Mouse (Mus musculus) cerebellum, adult 2 months (tissue): ENCODE data around the gene Ube4b. TPM values are rescaled to one million over a fixed set of nuclear protein-coding genes. Genes with fewer than 3 reads are reported as not detected.
"Not testable (repeated sequence)": the region's sequence is repeated elsewhere in the genome, so short reads cannot be mapped to it uniquely, and the experiment has no call there.

Experiments
- DNase-seq, 2 experiments: peaks; one replicate each; pipeline ENCODE4 v3.0.0; 2021
- H3K27ac ChIP-seq: fragments of 200-500 bp; 2 replicates; pipeline ENCODE4 v1.5.1; 2012; ENCODE audit warnings: low read length, control low read depth, inconsistent platforms; ENCODE audit not compliant: insufficient read depth
- H3K27me3 ChIP-seq: fragments of 200-500 bp; 2 replicates; pipeline ENCODE4 v1.6.1; 2012; ENCODE audit warnings: inconsistent platforms, mild to moderate bottlenecking, low read length, moderate library complexity; ENCODE audit not compliant: control insufficient read depth, insufficient read depth
- H3K4me1 ChIP-seq: fragments of 200-500 bp; 2 replicates; pipeline ENCODE4 v1.6.1; 2011; ENCODE audit warnings: low read length; ENCODE audit not compliant: control insufficient read depth, insufficient read depth
- H3K4me3 ChIP-seq: fragments of 200-500 bp; replicated peaks from 2 replicates; pipeline ENCODE3; 2011; ENCODE audit warnings: mild to moderate bottlenecking, low read depth, low read length, control low read depth; ENCODE audit not compliant: insufficient read depth
- CTCF ChIP-seq: fragments of 200-500 bp; IDR thresholded peaks from 2 replicates; pipeline ENCODE4 v1.5.1; 2011; ENCODE audit warnings: low read depth, mild to moderate bottlenecking, control low read depth, low read length, moderate library complexity, borderline replicate concordance; ENCODE audit not compliant: insufficient read depth
- POLR2A ChIP-seq: fragments of 200-500 bp; IDR thresholded peaks from 2 replicates; pipeline ENCODE4 v1.6.1; 2011; ENCODE audit warnings: low read length, control low read depth, borderline replicate concordance; ENCODE audit not compliant: insufficient read depth
- WGBS: fragments of 180-500 bp; shearing (Covaris S2); methylation state at CpG from one replicate; pipeline ENCODE4 v1.1.7; 2018; 5-methylcytosine and 5-hydroxymethylcytosine counted together
- polyA plus RNA-seq: library from polyadenylated mRNA; depleted of rRNA; stranded (reverse); fragments of >200 nt; gene quantifications from 2 replicates; pipeline ENCODE4 v1.2.3, GENCODE M21; 2012

The Ube4b gene
- polyA plus RNA-seq, 1 experiment = 132 TPM

DNA sequence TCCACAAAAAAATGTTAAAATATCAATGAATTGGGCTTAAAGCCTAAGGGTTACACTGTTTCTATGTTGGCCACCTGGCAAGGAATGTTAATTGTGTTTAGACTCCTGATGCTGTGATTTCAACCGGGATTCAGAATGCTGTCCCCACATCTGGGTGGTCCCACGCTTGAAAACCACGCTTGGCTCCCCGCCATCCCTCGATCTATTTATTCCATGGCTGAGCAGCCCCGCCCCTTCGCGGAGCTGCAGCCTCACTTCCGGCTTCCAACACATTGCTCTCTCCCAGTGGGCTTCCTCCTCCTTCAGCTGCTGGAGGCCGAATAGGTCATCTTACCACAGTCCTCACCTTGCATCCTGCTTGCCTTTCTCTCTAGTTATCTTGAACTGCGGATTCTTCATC, 19.3 kb upstream of the Ube4b start:
- 19% methylated on average over 11 of the region's 11 CpGs for WGBS
- Histone ChIP-seq H3K4me3 (no peak overlapping the region), H3K4me1 (peaks cover 4% of the 10 kb centered on the region), H3K27ac (peak overlapping the region; percentile 80), H3K27me3 (no peaks in the 10 kb centered on the region)
- TF ChIP-seq CTCF = no peak
- TF ChIP-seq POLR2A = no peak
- DNase-seq = peak; percentile 41 to 51

DNA sequence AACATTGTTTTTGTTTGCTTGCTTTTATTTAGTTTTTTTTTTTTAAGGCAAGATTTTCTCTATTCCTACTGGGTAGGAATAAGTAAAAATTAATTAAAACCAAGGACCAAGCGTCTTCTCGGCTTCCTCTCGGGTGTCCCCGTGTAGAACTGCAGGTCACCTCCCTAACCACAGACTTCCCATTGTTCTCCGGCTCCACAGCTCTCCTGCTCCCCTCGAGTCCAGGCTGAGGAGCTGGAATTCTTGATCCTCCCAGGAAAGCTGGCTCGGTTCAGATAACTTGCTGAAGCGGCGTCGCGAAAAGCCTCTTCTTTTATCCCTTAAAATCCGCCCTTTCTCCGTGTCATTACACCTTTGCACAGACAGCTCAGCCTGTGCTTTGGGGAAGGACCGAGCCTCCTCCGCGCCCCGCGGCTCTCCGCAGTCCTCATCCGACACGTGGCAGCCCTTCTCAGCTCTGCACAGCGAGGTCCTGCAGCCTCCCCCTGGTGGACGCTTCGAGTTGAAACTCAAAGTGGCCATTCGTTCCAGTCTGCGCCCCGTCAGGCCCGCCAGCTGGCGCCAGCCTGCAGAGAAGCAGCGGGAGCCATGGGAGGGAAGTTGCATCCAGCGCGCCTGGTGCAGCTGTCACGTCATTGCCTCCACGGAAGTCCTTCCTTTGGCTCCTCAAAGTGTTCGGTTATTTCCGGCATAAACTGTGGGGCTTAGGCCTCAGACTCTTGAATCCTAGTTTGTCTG, 18.6 kb upstream of the Ube4b start:
- WGBS = under 1% methylated on average over 36 of the region's 36 CpGs
- H3K4me3 ChIP-seq = peak overlapping the region; percentile 45
- TF ChIP-seq CTCF = peak; percentile 84
- peak; percentile 43; the same call in 1 of the 2 replicates for TF ChIP-seq POLR2A

DNA sequence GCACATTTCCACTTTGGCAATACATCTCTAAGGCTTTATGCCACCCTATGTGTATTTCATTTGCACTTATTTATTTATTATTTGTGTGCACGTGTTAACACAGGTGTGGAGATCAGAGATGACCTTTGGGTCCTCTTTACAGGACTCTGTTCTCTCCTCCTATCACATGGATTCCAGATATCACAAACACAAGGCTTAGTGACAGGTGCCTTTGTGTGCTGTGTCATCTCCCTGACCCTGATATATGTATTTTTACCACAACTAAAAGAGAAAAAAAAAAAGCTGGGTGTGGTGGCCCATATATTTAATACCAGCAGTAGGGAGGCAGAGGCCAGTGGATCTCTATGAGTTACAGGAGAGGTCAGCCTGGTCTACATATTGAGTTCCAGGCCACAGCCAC, 17.9 kb upstream of the Ube4b start:
- Histone ChIP-seq H3K27ac (no peak overlapping the region), H3K4me3 (no peak overlapping the region)
- 38% methylated on average over 1 of the region's 1 CpGs for WGBS

More for the DNA sequence above, 18.6 kb upstream of the Ube4b start:
- Histone ChIP-seq H3K27ac (peak overlapping the region; percentile 80), H3K27me3 (no peaks in the 10 kb centered on the region), H3K4me1 (peaks cover 4% of the 10 kb centered on the region)
- peak; percentile 91 to 93 for DNase-seq

DNA sequence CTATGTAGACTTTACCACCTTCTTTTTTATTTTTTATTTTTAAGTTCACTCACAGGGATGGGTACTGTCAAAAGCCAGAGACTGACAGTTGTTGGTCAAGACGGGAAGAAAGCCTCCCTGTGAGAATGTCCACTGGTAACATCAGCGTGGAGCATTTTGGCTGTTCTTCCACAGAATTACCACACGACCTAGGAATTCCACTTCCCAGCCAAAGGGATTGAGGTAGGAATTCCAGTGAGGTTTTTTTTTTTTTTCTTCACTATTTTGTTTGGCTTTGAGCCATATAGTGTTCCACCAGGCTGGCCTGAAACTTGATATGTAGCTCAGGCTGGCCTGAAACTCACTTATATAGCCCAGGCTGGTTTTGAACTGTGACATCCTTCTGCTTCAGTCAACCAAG, 15.9 kb upstream of the Ube4b start:
- no peaks in the 10 kb centered on the region for H3K27me3 ChIP-seq
- no peak for DNase-seq
- 59% methylated on average over 3 of the region's 3 CpGs for WGBS
- no peak for TF ChIP-seq CTCF
- TF ChIP-seq POLR2A = no peak
- H3K4me3 ChIP-seq = no peak overlapping the region
- peaks cover 4% of the 10 kb centered on the region for H3K4me1 ChIP-seq
- H3K27ac ChIP-seq = no peak overlapping the region

More for the DNA sequence above, 17.9 kb upstream of the Ube4b start:
- Histone ChIP-seq H3K4me1 (peaks cover 4% of the 10 kb centered on the region), H3K27me3 (no peaks in the 10 kb centered on the region)
- no peak for TF ChIP-seq POLR2A
- TF ChIP-seq CTCF = no peak
- DNase-seq = no peak

DNA sequence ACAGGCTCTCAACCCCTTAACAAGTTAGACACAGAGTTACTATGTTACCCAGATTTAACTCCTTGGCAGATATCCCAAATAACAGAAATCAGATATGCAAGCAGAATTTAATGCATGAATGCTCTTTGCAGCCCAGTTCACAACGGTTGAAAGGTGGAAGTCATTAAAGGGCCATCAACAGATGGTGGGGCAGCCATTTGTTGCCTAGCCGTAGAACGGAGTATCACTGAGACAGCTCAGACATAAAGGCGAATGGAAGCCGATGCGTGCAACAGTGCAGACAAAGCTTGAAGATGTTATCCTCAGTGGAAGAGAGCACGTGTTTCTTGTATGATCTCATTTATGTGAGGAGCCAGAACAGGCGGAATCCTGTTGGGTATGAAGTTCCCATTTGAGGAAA, 14.0 kb upstream of the Ube4b start:
- no peak overlapping the region for H3K27ac ChIP-seq
- no peak for DNase-seq
- no peaks in the 10 kb centered on the region for H3K27me3 ChIP-seq
- H3K4me3 ChIP-seq = no peak overlapping the region
- TF ChIP-seq CTCF (no peak), POLR2A (no peak)
- WGBS = 42% methylated on average over 8 of the region's 8 CpGs
- no peaks in the 10 kb centered on the region for H3K4me1 ChIP-seq

DNA sequence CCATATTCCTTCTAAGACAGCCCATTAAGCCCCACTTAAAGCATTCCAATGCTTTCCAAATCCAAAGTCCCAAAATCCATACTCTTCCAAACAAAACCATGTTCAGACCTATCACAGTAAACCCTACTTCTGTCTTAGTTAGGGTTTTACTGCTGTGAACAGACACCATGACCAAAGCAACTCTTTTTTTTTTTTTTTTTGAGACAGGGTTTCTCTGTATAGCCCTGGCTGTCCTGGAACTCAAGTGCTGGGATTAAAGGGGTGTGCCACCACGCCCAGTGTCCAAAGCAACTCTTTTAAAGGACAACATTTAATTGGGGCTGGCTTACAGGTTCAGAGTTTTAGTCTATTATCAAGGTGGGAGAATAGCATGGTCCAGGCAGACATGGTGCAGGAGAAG, 5.3 kb upstream of the Ube4b start:
- not testable (repeated sequence) for H3K27me3 ChIP-seq
- 94% methylated on average over 1 of the region's 1 CpGs for WGBS

DNA sequence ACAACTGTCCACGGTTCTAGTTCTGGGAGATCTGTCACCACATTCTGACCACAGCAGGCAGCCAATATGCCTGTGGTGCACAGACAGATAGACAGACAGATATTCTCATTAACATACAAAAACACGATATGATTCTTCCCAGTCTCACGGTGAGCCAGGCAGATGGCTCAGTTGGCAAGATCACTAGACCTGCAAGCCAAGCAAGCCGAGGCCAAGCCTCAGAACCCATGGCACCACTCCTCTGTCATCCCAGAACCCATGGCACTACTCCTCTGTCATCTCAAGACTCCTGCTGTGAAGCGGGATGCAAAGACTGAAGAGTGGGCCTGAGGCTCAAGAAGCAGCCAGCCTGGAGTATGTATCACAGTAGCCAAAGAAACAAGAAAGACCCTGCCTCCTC, 3.0 kb upstream of the Ube4b start:
- Histone ChIP-seq H3K4me3 (no peak overlapping the region), H3K4me1 (peaks cover 9% of the 10 kb centered on the region), H3K27me3 (no peaks in the 10 kb centered on the region), H3K27ac (peak overlapping the region; percentile 64; the same call in 1 of the 2 replicates)
- DNase-seq = peak; percentile 86 to 94
- 11% methylated on average over 5 of the region's 5 CpGs for WGBS
- TF ChIP-seq CTCF (no peak), POLR2A (no peak)

More for the DNA sequence above, 5.3 kb upstream of the Ube4b start:
- H3K4me3 ChIP-seq, H3K27ac ChIP-seq, DNase-seq, H3K4me1 ChIP-seq: not testable (repeated sequence)

DNA sequence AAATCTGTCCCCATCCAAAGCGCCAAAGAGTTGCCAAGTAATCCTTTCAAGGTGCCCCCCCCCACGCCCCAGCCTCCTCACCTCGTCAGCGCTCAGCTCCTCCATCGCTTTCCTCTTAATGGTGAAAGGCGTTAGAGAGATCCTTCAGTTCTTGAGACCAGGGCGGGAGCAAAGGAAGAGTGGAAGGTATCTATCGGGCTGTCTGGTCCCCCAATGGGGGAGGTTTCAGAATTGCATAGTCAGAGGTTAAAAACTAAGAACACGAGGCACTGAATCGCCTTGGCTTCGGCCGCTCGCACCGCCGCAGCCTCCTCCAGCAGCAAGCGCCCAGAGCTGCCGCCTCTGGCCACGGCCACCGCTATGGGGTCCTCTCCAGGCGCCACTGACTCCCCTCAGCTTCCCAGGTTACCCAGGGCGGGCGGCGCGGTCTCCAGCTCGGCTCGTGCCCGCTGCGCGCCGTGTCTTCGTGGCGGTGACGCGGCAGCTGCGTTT, 702 bp downstream of the Ube4b start:
- under 1% methylated on average over 35 of the region's 35 CpGs for WGBS
- peak in 1 of 2 experiments; percentile 61 for DNase-seq
- Histone ChIP-seq H3K4me3 (peak overlapping the region; percentile 93), H3K27me3 (no peaks in the 10 kb centered on the region), H3K27ac (peak overlapping the region; percentile 90), H3K4me1 (peaks cover 24% of the 10 kb centered on the region)
- TF ChIP-seq CTCF (no peak), POLR2A (no peak)
